Mouse (Mus musculus) stomach, postnatal 0 days (tissue): ENCODE results near the gene Srek1.

Source experiments
- CTCF ChIP-seq: IDR thresholded peaks from 2 replicates; pipeline ENCODE4 v1.5.1; 2016; ENCODE audit warnings: antibody characterized with exemption, low read depth, mild to moderate bottlenecking, moderate library complexity
- EP300 ChIP-seq: optimal IDR thresholded peaks from 2 replicates; pipeline ENCODE3; 2016; ENCODE audit warnings: antibody characterized with exemption

GRCm38 (mm10) chr13:103807464-103807863, 33.1 kb upstream of the Srek1 start:
- no peak for TF ChIP-seq CTCF
- no peak for TF ChIP-seq EP300
